Mouse (Mus musculus) heart, postnatal 0 days (tissue): Measurements from ENCODE around the gene Snx29.

Source experiments
- CTCF ChIP-seq: IDR thresholded peaks from 2 replicates; pipeline ENCODE4 v1.5.1; 2016; ENCODE audit warnings: antibody characterized with exemption, control low read depth, low read depth
- EP300 ChIP-seq: IDR thresholded peaks from 2 replicates; pipeline ENCODE4 v1.6.1; 2016; ENCODE audit warnings: antibody characterized with exemption, low read depth

DNA sequence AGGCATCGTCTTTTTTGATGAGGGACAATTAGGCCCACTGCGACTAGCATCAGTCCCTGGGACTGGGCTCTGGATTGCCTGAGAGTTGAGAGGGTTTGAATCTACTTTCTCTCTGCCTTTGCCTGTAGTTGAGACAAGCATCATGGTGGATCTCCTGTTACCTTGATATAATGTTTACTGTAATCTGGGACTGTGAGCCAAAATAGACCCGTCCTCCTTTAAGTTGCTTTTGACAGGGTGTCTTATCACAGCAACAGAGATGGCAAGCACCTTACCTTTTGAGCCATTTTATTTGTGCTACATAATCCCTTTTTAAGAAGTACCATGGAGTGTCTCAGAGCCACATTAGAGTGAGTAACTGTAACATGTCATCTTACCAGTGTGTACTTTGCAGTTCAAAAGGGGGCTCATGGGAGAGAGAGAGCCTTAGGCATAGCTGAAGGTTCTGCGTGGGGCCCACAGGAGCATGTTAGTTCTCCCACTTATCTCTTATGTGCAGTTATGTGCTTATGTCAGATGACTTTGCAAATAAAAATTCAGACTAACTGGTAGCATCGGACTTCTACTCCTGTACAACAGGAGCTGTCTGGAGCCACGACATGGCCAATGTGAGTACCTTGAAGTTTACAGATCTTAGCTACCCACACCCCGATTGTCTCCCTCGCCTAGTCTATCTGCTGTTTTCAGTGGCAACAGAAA, 261.4 kb downstream of the Snx29 start:
- TF ChIP-seq CTCF (no peak), EP300 (no peak)
